Mouse (Mus musculus) limb, embryonic 13.5 days (tissue): ENCODE results near the gene Ptprm. TPM values are rescaled to one million over a fixed set of nuclear protein-coding genes. Genes with fewer than 3 reads are reported as not detected.
A peak's percentile ranks its signal among the peaks of the same experiment; 100 is the strongest.

Experiments
- ATAC-seq: fragments of 200-750 bp; cut with Nextera tagmentation; 2 replicates; pipeline ENCODE4 v1.8.0; 2017; ENCODE audit warnings: low read depth, moderate number of reproducible peaks, moderate TSS enrichment; ENCODE audit not compliant: low FRiP score
- H3K27ac ChIP-seq: fragments of 300-500 bp; sonication (generic); 2 replicates; pipeline ENCODE4 v1.5.1; 2015; ENCODE audit warnings: inconsistent platforms, mild to moderate bottlenecking, moderate library complexity
- H3K27me3 ChIP-seq: fragments of 300-500 bp; sonication (generic); 2 replicates; pipeline ENCODE4 v1.6.1; 2015; ENCODE audit warnings: mild to moderate bottlenecking, inconsistent platforms
- H3K36me3 ChIP-seq: fragments of 300-500 bp; sonication (generic); 2 replicates; pipeline ENCODE4 v1.6.1; 2015; ENCODE audit warnings: inconsistent platforms, mild to moderate bottlenecking, moderate library complexity
- H3K4me1 ChIP-seq: fragments of 300-500 bp; sonication (generic); 2 replicates; pipeline ENCODE4 v1.6.1; 2015; ENCODE audit warnings: inconsistent platforms
- H3K4me2 ChIP-seq: fragments of 300-500 bp; sonication (generic); replicated peaks from 2 replicates; pipeline ENCODE4 v1.6.1; 2015; ENCODE audit warnings: inconsistent platforms, mild to moderate bottlenecking, moderate library complexity
- H3K4me3 ChIP-seq: fragments of 300-500 bp; sonication (generic); 2 replicates; pipeline ENCODE4 v1.5.1; 2015; ENCODE audit warnings: moderate library complexity, mild to moderate bottlenecking, inconsistent platforms
- H3K9ac ChIP-seq: fragments of 300-500 bp; sonication (generic); 2 replicates; pipeline ENCODE4 v1.6.1; 2015; ENCODE audit warnings: mild to moderate bottlenecking, inconsistent platforms
- H3K9me3 ChIP-seq: fragments of 300-500 bp; sonication (generic); 2 replicates; pipeline ENCODE4 v1.6.1; 2016; ENCODE audit warnings: inconsistent platforms
- WGBS: fragments of 180-500 bp; shearing (Covaris S2); methylation state at CpG from one replicate; pipeline ENCODE4 v1.1.7; 2015; 5-methylcytosine and 5-hydroxymethylcytosine counted together
- polyA plus RNA-seq: library from polyadenylated mRNA; unstranded; fragments of >200 nt; fragmentation: Nextera tagmentation; extraction: Ambion mirVana; gene quantifications from 2 replicates; pipeline ENCODE4 v1.2.1, GENCODE M21; 2015

Gene Ptprm
- polyA plus RNA-seq, 1 experiment from 2014 or later: 14.9 TPM

GRCm38 (mm10) chr17:67033547-67033946 lies 320.7 kb downstream of the Ptprm start:
- Histone ChIP-seq H3K9me3 (no peaks in the 10 kb centered on the region), H3K36me3 (0 out of 2 replicates have a peak, but pooled peaks cover 7% of the 10 kb centered on the region), H3K27me3 (no peaks in the 10 kb centered on the region), H3K27ac (no peak overlapping the region), H3K4me1 (no peaks in the 10 kb centered on the region), H3K4me2 (no peak overlapping the region), H3K9ac (no peak overlapping the region), H3K4me3 (no peak overlapping the region)
- ATAC-seq: no peak
- WGBS: 81% methylated on average over 3 of the region's 3 CpGs

GRCm38 (mm10) chr17:67032021-67032420 lies 322.2 kb downstream of the Ptprm start:
- Histone ChIP-seq H3K36me3 (0 out of 2 replicates have a peak, but pooled peaks cover 1% of the 10 kb centered on the region), H3K9ac (no peak overlapping the region), H3K4me3 (no peak overlapping the region), H3K4me1 (no peaks in the 10 kb centered on the region), H3K4me2 (no peak overlapping the region), H3K9me3 (no peaks in the 10 kb centered on the region), H3K27ac (no peak overlapping the region), H3K27me3 (no peaks in the 10 kb centered on the region)
- no peak for ATAC-seq
- WGBS: 79% methylated on average over 6 of the region's 6 CpGs

GRCm38 (mm10) chr17:67031341-67031740 lies 322.9 kb downstream of the Ptprm start:
- Histone ChIP-seq H3K27me3 (no peaks in the 10 kb centered on the region), H3K9me3 (no peaks in the 10 kb centered on the region), H3K4me3 (no peak overlapping the region), H3K9ac (no peak overlapping the region), H3K4me2 (no peak overlapping the region), H3K4me1 (no peaks in the 10 kb centered on the region), H3K36me3 (no peaks in the 10 kb centered on the region), H3K27ac (no peak overlapping the region)
- 84% methylated on average over 4 of the region's 4 CpGs for WGBS
- no peak for ATAC-seq

- H3K27ac ChIP-seq: no peak overlapping the region
- no peak overlapping the region for H3K9ac ChIP-seq
- 89% methylated on average over 9 of the region's 9 CpGs for WGBS
- no peak for ATAC-seq
- no peaks in the 10 kb centered on the region for H3K36me3 ChIP-seq
- H3K4me1 ChIP-seq: no peaks in the 10 kb centered on the region
- H3K9me3 ChIP-seq: no peaks in the 10 kb centered on the region
- no peaks in the 10 kb centered on the region for H3K27me3 ChIP-seq
- no peak overlapping the region for H3K4me2 ChIP-seq
- H3K4me3 ChIP-seq: no peak overlapping the region
These were observed 327.0 kb downstream of the Ptprm start for GRCm38 (mm10) chr17:67027274-67027673.

- 62% methylated on average over 6 of the region's 6 CpGs for WGBS
- H3K27ac ChIP-seq: no peak overlapping the region
- H3K36me3 ChIP-seq: no peaks in the 10 kb centered on the region
- H3K9ac ChIP-seq: no peak overlapping the region
- H3K9me3 ChIP-seq: no peaks in the 10 kb centered on the region
- H3K4me3 ChIP-seq: no peak overlapping the region
- no peak overlapping the region for H3K4me2 ChIP-seq
- peaks cover 9% of the 10 kb centered on the region; the same call in 1 of the 2 replicates for H3K4me1 ChIP-seq
- ATAC-seq: no peak
- H3K27me3 ChIP-seq: no peaks in the 10 kb centered on the region
These were observed 337.8 kb downstream of the Ptprm start for GRCm38 (mm10) chr17:67016501-67016900.

GRCm38 (mm10) chr17:67013217-67013616 lies 341.0 kb downstream of the Ptprm start:
- ATAC-seq: no peak

GRCm38 (mm10) chr17:67011836-67012583 lies 342.2 kb downstream of the Ptprm start:
- H3K9me3 ChIP-seq: no peaks in the 10 kb centered on the region
- H3K4me3 ChIP-seq: no peak overlapping the region
- no peaks in the 10 kb centered on the region for H3K4me1 ChIP-seq
- no peak overlapping the region for H3K27ac ChIP-seq
- 91% methylated on average over 6 of the region's 6 CpGs for WGBS
- H3K9ac ChIP-seq: no peak overlapping the region
- H3K4me2 ChIP-seq: no peak overlapping the region
- H3K36me3 ChIP-seq: no peaks in the 10 kb centered on the region
- no peaks in the 10 kb centered on the region for H3K27me3 ChIP-seq
- no peak for ATAC-seq

More at GRCm38 (mm10) chr17:67013217-67013616, 341.0 kb downstream of the Ptprm start:
- Histone ChIP-seq H3K9ac (no peak overlapping the region), H3K27me3 (no peaks in the 10 kb centered on the region), H3K4me1 (no peaks in the 10 kb centered on the region), H3K4me2 (no peak overlapping the region), H3K36me3 (no peaks in the 10 kb centered on the region), H3K4me3 (no peak overlapping the region), H3K9me3 (no peaks in the 10 kb centered on the region), H3K27ac (no peak overlapping the region)
- WGBS: 73% methylated on average over 6 of the region's 6 CpGs

GRCm38 (mm10) chr17:67010136-67010535 lies 344.1 kb downstream of the Ptprm start:
- Histone ChIP-seq H3K4me2 (no peak overlapping the region), H3K9ac (no peak overlapping the region), H3K27ac (no peak overlapping the region), H3K4me1 (no peaks in the 10 kb centered on the region), H3K4me3 (no peak overlapping the region), H3K36me3 (no peaks in the 10 kb centered on the region), H3K27me3 (no peaks in the 10 kb centered on the region), H3K9me3 (no peaks in the 10 kb centered on the region)
- 82% methylated on average over 4 of the region's 4 CpGs for WGBS
- ATAC-seq: no peak

- H3K4me3 ChIP-seq: no peak overlapping the region
- WGBS: 94% methylated on average over 9 of the region's 9 CpGs
- H3K27ac ChIP-seq: no peak overlapping the region
- H3K27me3 ChIP-seq: no peaks in the 10 kb centered on the region
- H3K9me3 ChIP-seq: no peaks in the 10 kb centered on the region
- H3K4me1 ChIP-seq: no peaks in the 10 kb centered on the region
- H3K36me3 ChIP-seq: no peaks in the 10 kb centered on the region
- ATAC-seq: no peak
- H3K9ac ChIP-seq: no peak overlapping the region
- no peak overlapping the region for H3K4me2 ChIP-seq
These were observed 346.1 kb downstream of the Ptprm start for GRCm38 (mm10) chr17:67008137-67008536.

GRCm38 (mm10) chr17:67006740-67007385 lies 347.4 kb downstream of the Ptprm start:
- no peak for ATAC-seq
- Histone ChIP-seq H3K9me3 (no peaks in the 10 kb centered on the region), H3K36me3 (no peaks in the 10 kb centered on the region), H3K4me2 (no peak overlapping the region), H3K4me3 (no peak overlapping the region), H3K9ac (no peak overlapping the region), H3K27me3 (no peaks in the 10 kb centered on the region), H3K27ac (peak overlapping the region; percentile 61; the same call in 1 of the 2 replicates), H3K4me1 (no peaks in the 10 kb centered on the region)
- WGBS: 59% methylated on average over 14 of the region's 14 CpGs

GRCm38 (mm10) chr17:66996882-66997281 lies 357.4 kb downstream of the Ptprm start:
- 39% methylated on average over 2 of the region's 2 CpGs for WGBS
- H3K27me3 ChIP-seq: no peaks in the 10 kb centered on the region
- H3K4me1 ChIP-seq: 0 out of 2 replicates have a peak, but pooled peaks cover 3% of the 10 kb centered on the region
- no peak overlapping the region for H3K9ac ChIP-seq
- H3K4me2 ChIP-seq: no peak overlapping the region
- H3K36me3 ChIP-seq: peaks cover 7% of the 10 kb centered on the region; the same call in 1 of the 2 replicates
- H3K9me3 ChIP-seq: peaks cover 12% of the 10 kb centered on the region
- ATAC-seq: no peak
- H3K27ac ChIP-seq: no peak overlapping the region
- no peak overlapping the region for H3K4me3 ChIP-seq

GRCm38 (mm10) chr17:66996016-66996415 lies 358.2 kb downstream of the Ptprm start:
- no peak overlapping the region for H3K27ac ChIP-seq
- no peaks in the 10 kb centered on the region for H3K27me3 ChIP-seq
- no peak overlapping the region for H3K4me3 ChIP-seq
- H3K9ac ChIP-seq: no peak overlapping the region
- H3K9me3 ChIP-seq: peaks cover 12% of the 10 kb centered on the region
- 0 out of 2 replicates have a peak, but pooled peaks cover 3% of the 10 kb centered on the region for H3K4me1 ChIP-seq
- peaks cover 7% of the 10 kb centered on the region; the same call in 1 of the 2 replicates for H3K36me3 ChIP-seq
- WGBS: 87% methylated on average over 6 of the region's 6 CpGs
- ATAC-seq: no peak
- no peak overlapping the region for H3K4me2 ChIP-seq
